Mouse (Mus musculus): ENCODE measurements around the gene Cep85l.

The Cep85l gene

DNA sequence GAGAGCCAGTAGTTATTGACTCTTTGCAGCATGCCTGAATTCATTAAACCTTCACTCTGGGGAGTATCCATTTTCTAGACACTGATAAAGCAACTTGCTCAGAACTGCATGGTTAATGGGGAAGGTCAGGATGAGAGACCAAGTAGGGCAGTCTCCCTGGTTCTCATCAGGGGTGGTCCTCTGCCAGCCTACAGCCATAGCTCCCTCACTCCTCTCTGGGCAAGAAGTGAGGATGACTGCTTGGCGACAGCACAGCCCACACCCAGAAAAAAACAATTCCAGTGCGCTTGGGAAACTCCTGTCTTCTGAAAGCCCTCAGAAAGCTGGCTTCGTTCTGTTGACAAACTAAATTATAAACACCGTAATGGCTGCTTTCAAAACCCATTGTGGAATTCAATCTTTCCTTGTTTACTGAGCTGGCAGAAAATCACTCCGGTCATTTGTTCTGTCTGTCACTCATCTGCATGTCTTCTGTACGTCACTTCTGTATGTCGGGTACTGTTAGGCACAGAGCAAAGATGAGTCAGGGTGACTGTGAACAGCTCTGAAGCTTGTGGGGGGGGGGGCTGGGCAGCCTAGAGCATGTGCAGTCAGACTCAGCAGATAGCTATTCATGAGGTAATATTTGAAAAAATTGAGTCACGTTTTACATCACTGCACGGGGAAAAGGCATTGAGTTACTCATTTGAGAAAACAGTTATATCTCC lies 15.3 kb upstream of the Cep85l start:
- no peak for DNase-seq

DNA sequence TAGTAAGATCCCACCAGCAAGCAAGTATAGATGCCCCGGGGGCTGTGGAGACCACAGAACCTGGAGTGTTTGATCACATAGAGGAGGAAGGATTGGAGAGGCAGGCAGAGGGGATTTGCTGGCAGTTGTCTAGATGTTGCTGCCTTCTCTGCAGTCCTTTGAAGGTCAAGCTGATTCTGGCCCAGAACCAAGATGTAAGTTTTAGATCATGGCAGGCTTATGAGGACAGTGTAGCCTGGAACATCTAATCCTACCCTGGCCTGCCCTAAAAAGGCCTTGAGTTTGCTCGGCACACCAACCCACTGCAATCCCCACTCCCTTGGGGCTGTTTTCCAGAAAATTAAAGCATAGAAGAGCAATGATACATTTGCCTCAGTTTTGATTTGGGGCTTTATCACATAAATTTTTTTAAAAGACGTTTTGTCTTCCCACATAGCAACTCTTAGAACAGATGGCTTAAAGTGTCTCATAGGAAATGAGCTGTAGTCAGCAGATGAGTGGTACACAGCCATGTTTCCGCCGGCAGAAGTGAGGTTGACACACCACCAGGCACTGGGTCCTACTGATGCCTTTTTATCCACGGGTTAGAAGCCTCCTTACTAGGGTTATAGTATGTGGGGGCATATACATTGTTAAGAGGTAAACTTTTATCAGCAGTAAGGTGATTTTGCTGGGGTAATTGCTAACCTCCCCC lies 8.6 kb upstream of the Cep85l start:
- no peak for DNase-seq

GRCm38 (mm10) chr10:53385438-53385837 lies 5.7 kb upstream of the Cep85l start:
- DNase-seq: no peak

DNA sequence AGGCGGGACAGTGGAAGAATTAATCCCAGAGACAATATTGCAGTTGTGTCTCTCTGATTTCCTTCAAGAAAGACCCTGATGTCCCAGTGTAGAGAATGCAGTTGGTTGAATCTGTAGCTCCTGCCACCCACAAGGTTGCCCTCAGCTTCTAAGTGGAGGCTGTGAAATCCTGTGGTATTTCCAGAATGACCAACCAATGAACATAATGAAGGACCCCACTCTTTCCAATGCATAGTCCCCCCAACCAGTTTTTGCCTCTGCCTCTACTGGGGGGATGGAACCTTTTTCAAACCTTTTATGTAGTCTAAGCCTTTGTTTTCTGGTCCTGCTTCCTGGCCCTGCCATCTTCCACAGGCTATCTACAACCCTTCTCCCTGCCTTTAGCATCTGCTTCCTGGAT lies 5.1 kb upstream of the Cep85l start:
- no peak for DNase-seq

DNA sequence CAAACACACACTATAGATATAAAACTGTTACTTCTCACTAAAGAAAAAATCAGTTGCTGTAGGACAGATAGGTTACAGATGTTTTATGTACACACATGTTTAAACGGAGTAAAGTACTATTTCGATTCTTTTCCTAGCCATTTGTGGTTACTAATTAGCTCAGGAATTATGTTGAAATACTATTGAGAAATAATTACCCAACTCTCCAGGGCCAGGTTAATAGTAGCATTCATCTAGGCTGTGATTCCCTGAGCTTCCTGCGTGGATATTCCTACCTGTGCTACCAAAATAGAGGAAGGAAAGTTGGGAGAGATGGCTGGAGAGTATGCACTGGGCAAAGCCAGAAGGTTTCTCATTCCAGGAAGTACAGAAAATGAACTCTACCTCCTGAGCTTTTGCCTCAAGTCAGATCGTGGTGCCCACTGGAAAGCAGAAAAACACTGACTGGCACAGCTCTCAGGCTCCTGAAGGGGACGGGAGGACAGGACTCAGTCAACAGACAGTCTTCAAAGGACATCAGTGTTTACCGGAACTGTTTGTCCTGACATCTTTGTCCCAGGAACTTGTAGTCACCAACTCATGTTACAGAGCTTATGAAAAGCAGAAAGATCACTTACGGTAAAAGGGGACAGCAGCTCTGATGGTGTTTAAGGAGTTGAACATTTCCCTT lies 3.1 kb upstream of the Cep85l start:
- no peak for DNase-seq

GRCm38 (mm10) chr10:53378981-53379708 lies 602 bp downstream of the Cep85l start:
- DNase-seq: peak; percentile 77 to 79

DNA sequence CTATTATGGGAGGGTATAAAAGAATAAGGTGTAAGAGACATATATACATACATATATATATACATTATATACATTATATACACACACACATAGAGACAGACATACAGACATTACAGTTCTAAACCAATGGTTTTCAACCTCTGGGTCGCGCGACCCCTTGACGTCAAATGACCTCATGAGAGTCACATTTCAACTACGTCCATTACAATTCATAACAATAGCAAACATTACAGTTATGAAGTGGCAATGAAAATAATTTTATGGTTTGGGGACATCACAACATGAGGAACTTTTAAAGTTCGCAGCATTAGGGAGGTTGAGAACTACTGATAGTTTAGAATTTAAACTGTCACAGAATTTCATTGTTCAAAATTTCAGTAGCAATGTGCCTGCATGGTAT lies 1.5 kb downstream of the Cep85l start:
- no peak for DNase-seq

GRCm38 (mm10) chr10:53377096-53377495 lies 2.7 kb downstream of the Cep85l start:
- DNase-seq: peak; percentile 70 to 71

DNA sequence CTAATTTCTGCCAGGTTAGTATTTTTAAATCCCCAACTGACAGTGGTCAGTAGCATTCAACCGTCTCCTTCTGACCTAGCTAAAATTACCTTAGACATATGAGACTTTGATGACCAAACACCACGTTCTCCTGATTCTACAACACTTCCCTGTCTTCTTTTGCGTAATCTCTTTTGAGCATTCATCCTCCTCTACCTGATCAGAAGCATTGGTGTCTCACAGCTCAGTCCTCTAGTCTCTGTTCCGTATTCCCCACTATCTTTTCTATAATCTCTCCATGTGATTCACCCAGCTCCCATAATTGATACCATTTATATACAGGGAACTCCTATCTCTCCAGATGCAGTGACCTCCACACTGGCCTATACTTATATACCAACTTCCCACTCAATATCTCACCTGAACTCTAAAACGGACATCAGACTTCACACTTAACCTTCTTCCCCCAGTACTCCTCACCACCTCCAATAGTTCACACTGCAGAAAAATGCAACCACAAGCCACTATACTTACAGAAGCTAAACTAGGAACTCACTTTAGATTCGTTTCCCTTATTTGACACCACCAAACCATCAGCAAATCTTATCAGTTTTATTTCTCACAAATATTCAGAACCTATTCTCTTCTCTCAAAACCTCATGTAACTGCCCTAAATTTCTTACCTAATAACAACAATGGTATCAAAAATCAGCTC lies 5.7 kb downstream of the Cep85l start:
- no peak for DNase-seq

- DNase-seq: no peak
These were observed 12.5 kb downstream of the Cep85l start for GRCm38 (mm10) chr10:53367265-53367664.

GRCm38 (mm10) chr10:53364311-53364710 lies 15.4 kb downstream of the Cep85l start:
- DNase-seq: no peak

GRCm38 (mm10) chr10:53359016-53359415 lies 20.7 kb downstream of the Cep85l start:
- no peak for DNase-seq

- DNase-seq: no peak
These were observed 26.1 kb downstream of the Cep85l start for GRCm38 (mm10) chr10:53353665-53354064.

DNA sequence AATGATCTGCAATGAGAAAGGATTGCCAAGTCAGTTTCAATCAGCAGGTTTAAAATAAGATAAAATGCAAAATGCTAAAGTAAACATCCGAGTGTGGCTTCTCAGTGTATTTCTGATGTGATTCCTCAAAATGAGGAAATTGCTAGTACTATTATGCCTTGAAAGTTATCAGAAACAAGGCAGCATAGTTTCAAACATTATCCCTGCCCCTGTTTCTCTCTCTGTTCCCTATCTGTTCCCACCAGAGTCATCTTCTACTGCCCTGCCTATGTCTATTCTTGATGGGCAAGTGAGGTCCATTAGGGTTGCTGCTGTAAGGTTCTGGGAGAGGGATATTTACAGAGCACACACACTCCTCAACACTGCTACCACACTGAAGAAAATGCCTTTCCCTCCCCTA lies 30.5 kb downstream of the Cep85l start:
- DNase-seq: no peak

DNA sequence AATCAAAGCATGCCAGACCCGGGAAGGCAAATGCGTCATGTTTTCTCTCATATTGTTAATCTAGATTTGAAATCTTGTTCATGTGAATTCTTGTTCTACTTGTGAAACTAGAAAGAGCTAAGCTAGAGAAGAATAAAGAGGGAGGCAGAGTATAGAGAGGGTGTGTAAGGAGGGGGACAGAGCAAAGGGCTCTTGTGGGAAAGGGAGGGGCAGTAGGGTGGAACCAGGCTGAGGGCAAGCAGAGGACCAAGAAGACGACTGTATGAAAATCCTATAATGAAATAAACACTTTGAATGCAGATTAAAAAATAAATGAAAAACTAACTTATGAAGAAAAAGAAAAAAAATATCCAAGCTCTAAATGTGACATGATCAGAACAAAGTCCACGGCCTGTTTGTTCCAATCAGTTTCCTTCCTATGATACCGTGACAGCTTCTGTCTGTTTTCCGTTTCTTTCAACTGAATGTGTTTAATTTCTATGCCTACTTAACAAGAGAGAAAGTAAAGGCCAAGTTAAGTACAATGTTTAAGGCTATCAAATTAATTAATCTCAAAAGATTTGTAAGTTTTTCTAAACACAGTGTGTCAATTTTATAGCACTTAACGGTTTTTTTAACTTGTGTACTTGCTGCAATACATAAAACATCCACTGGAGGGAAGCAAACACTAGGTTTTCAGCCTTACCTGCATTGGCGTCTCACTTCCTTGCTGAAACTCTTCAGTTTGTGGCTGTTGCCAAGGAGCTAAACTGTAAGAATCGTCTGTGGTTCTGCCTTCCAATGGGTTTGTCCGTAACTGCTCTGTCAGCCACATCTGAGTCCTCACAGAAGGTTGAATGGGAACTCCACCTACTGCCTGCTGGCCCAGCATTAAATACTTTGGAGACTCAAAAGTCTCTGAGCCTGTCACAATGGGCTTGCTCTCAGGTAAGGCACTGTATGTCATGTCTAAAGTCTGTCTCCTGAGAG lies 31.7 kb downstream of the Cep85l start:
- peak; percentile 72 to 86 for DNase-seq

GRCm38 (mm10) chr10:53346916-53347315 lies 32.8 kb downstream of the Cep85l start:
- DNase-seq: no peak

DNA sequence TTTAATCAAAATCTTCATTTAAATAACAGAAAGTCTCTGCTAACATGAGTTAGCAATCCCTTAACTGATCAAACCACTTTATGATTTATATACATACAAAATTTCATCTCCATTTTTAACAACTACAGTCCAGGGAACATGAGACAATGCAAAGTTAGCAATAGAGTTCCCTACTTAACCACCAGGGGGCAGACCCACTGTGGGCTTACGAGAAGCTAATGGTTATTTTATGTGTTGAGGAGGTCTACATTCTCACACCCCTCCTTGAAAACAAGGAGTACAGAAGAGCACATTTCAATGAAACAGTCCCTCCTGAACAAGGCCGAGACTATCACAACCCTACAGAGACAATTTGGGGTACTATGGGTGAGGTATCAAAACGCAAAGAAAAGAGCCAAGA lies 33.2 kb downstream of the Cep85l start:
- DNase-seq: peak; percentile 75 to 83

- no peak for DNase-seq
These were observed 34.2 kb downstream of the Cep85l start for GRCm38 (mm10) chr10:53345508-53345907.

DNA sequence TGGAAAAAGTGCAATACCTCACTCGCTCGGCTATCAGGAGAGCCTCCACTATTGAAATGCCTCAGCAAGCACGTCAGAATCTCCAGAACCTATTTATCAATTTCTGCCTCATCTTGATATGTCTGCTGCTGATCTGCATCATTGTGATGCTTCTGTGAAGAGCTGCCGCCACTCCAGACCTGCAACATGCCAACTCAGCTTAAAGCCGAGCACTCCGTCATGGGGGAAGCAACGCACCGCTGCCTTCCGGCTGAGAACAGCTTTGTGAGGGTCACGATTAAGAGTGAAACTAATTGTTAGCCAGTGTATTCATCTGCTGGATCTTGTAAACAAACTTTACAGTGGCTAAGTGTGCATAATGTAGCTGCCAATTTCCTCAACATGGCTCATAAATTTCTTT lies 35.9 kb downstream of the Cep85l start:
- DNase-seq: no peak

GRCm38 (mm10) chr10:53343384-53343783 lies 36.4 kb downstream of the Cep85l start:
- no peak for DNase-seq

- no peak for DNase-seq
These were observed 37.5 kb downstream of the Cep85l start for GRCm38 (mm10) chr10:53342166-53342728.
